Mouse (Mus musculus): Measurements from ENCODE around the gene Chd2.

GRCm38 (mm10) chr7:73478157-73479058, 63.2 kb downstream of the Chd2 start:
- no peak for TF ChIP-seq CTCF (IDR thresholded peaks at IDR 0.05; ENCODE audit: low read depth, low read length)
- TF ChIP-seq POLR2A (IDR thresholded peaks at IDR 0.05; ENCODE audit: borderline replicate concordance, low read depth, low read length), result no peak

All from bone marrow macrophage, adult 2 months (primary cell).